Mouse (Mus musculus): ENCODE data around the gene Timm22.

DNA sequence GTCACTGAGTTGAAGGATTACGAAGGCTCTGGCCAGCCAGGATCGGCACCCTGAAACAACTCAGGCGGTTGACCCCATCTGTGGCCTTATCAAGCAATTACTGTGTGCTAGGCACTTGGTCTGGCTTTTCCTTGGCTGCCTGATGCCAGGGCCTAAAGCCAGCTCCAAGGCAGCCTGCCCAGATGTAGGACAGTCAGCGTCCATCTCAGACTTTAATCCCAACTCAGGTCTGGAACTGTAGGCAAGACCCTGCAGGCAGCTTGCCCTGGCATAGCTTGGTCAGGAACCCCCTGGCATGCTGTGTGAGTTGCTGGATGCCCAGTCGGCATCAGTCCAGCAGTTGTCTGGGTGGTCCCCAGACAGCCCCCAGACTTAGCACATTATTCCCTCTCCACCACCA lies 29.3 kb downstream of the Timm22 start:
- TF ChIP-seq CTCF (IDR thresholded peaks at IDR 0.05; ENCODE audit: low read depth, low read length) = no peak
- no peak for TF ChIP-seq POLR2A (IDR thresholded peaks at IDR 0.05; ENCODE audit: insufficient read depth, low read length)
- TF ChIP-seq EP300 (IDR thresholded peaks at IDR 0.05; ENCODE audit: insufficient read depth, low read depth, low read length) = no peak

Data from ES-Bruce4 (cell line).